Mouse (Mus musculus) adrenal gland (tissue): ENCODE results near the gene Olfr1293-ps.

Experiments
- intact Hi-C: fragments of 180-260 bp; cut with DNase I; formaldehyde crosslinking; loops from one replicate; pipeline ENCODE4 v1.15.1; 2025
- long read RNA-seq, 2 experiments: library from polyadenylated mRNA; unstranded; transcript quantifications; one replicate each; pipeline ENCODE4 v2.0.0; 2020; ENCODE audit warnings: borderline replicate concordance in 1 of 2; ENCODE audit not compliant: insufficient replicate concordance in 1 of 2

Gene Olfr1293-ps
- long read RNA-seq, experiment 1: 0 reads
- long read RNA-seq, experiment 2: 0 reads

DNA sequence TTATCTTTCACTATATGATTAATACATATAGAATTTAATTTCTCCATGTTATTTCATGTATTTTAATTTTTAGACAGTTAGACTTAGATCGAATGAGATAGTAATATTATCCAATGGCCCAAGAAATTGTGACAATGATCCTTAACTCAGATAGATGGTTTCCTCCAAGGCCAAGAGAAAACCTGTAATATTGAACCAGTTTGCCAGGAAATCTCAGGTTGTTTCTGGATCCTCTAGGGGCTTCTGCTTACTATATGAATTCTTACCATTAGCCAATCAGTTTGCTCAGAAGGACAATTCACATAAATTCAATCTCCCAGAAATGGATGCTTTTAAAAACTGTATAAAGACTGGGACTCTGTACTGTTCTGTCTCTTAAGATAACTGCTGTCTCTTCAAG lies at the start of gene Olfr1293-ps:
TSS of gene Olfr1293-ps (plus strand) at position 301 of the 400 bp plus-strand sequence.
- intact Hi-C loops: no loop called here

DNA sequence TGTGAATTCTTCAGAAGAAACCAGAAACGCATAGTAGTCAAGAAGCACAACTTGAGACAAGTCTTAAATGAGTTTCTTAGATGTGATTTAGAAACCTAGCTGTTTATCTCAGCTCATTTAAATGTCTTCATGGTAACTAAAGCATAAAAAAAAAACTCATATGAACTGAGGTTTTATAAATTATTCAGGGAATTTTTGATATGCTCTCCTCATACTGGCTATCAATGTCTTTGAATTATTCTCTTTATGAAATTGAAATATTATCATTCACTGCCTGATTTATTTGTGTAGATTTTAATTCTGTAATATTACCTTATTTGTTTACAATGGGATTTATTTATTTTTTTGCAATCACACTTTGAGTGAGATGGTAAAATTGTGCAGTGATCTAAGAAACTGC lies 44.5 kb upstream of the Olfr1293-ps start, which contains the start of gene Olfr1289:
TSS of gene Olfr1289 (plus strand) at position 301 of the 400 bp plus-strand sequence.
- intact Hi-C loops: no loop called here

DNA sequence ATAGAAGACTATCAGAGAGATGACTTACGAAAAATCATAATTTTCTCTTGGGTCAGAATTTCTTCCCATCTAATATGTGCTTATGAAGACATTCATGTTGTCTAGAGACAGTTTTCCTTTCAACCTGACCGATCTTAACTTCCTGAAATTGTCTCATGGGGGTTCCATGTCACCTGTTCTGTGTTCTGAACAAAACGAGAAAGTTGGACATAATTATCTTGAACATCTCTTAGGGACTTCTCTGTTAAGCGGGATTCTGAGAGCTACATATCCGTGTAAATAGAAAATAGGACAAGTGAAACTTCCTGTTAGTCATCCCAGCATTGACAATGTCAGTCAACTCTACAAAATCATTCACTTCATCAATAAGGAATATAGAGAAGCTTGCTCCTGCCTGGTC lies 31.3 kb upstream of the Olfr1293-ps start, which contains the start of gene Olfr1290:
TSS of gene Olfr1290 (minus strand) at position 101 of the 400 bp plus-strand sequence.
- intact Hi-C loops: no loop called here

DNA sequence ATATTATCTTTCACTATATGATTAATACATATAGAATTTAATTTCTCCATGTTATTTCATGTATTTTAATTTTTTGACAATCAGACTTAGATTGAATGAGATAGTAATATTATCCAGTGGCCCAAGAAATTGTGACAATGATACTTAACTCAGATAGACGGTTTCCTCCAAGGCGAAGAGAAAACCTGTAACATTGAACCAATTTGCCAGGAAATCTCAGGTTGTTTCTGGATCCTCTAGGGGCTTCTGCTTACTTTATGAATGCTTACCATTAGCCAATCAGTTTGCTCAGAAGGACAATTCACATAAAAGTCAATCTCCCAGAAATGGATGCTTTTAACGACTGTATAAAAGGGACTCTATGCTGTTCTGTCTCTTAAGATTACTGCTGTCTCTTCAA lies 28.1 kb upstream of the Olfr1293-ps start, which contains the start of gene Olfr1291-ps1:
TSS of gene Olfr1291-ps1 (plus strand) at position 301 of the 400 bp plus-strand sequence.
- intact Hi-C loops: no loop called here

DNA sequence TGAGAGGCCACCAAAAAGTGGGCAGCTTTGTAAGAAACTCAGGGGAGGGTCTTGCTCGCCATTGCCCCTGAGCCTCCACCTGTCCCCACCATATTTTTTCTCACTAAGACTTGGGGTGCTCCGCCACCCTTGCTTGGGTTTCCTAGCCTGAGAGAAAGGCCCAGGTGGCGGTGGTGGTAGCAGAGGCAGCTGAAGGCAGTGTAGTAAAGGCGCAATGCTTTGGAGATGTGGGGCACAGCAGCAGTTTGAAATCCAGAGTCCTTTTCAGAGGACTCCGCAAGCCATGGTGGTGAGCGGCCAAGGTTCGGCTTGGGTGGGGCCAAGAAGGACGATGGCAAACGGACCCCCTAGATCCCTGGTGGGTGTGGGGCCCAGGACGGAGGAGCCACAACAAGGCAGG lies 7.6 kb upstream of the Olfr1293-ps start:
- intact Hi-C loops: no loop called here

DNA sequence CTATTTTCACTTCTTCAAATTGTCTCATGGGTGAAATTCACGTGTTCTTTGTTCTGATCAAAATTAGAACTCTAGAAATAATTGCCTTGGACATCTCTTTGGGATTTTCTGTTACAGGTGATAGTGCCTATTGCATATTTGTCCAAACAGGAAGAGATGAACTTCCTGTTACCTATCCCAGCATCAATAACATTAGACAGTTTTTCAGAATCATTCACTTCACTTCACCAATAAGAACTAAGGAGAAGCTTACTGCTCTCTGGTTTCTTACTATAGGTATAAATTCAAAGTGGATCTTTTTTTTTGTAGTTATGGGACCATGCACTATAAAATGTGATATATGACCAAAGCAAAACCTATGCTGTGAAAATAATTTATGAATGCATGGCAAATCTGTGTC lies 15.2 kb downstream of the Olfr1293-ps start, which contains the start of gene Olfr1294:
TSS of gene Olfr1294 (minus strand) at position 101 of the 400 bp plus-strand sequence.
- intact Hi-C loops: no loop called here

DNA sequence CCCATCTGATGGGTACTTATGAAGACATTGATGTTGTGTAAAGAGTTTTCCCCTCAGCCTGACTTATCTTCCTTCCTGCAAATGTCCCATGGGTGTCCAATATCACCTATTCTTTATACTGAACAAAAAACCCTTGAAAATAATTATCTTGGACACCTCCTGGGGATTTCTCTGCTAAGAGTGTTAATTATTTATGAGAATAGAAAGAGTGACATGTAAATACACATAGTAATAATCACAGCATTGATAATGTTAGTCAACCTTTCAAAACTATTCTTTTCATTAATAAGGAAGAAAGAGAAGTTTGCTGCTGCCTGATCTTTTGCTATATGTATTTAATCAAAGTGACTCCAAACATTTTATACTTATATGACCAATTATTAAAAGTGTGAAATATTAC lies 44.6 kb downstream of the Olfr1293-ps start, which contains the start of gene Olfr1295:
TSS of gene Olfr1295 (minus strand) at position 101 of the 400 bp plus-strand sequence.
- intact Hi-C loops: no loop called here
